Mouse (Mus musculus) brain, adult 2 months (tissue): ENCODE data around the gene Vwa7.
"Not testable (repeated sequence)": the region's sequence is repeated elsewhere in the genome, so short reads cannot be mapped to it uniquely, and the experiment has no call there.

ENCODE experiments used
- DNase-seq: peaks from one replicate; pipeline ENCODE4 v3.0.0; 2011; ENCODE audit warnings: low read depth, low spot score

Vwa7 gene

DNA sequence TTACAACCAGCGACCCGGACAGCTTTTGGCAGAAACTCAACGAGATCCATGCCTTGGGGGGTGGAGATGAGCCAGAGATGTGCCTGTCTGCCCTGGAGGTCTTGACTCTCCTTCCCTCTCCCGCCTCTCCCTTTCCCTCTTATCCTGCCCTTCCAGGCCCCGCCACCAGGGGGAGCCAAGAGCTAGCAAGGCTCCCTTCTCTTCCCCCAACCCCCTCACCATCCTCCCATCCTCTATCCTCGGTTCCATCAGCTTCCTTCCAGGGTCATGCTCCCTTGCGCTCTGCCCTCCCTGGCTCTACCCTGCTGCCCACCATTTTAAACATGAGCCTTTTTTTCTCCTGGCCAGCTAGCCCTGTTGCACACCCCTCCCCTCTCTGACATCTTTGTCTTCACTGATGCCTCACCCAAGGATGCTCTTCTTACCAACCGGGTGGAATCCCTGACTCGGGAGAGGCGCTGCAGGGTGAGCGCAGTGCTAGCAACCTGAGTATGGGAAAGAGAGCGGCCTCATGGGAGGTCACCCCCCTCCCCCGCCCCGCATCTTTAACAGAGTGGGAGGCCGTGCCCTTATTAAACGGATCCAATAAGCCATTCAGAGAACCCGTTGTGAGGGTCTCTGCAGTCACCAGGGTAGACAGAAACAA is 4.9 kb downstream of the Vwa7 start:
- peak; percentile 84 for DNase-seq

DNA sequence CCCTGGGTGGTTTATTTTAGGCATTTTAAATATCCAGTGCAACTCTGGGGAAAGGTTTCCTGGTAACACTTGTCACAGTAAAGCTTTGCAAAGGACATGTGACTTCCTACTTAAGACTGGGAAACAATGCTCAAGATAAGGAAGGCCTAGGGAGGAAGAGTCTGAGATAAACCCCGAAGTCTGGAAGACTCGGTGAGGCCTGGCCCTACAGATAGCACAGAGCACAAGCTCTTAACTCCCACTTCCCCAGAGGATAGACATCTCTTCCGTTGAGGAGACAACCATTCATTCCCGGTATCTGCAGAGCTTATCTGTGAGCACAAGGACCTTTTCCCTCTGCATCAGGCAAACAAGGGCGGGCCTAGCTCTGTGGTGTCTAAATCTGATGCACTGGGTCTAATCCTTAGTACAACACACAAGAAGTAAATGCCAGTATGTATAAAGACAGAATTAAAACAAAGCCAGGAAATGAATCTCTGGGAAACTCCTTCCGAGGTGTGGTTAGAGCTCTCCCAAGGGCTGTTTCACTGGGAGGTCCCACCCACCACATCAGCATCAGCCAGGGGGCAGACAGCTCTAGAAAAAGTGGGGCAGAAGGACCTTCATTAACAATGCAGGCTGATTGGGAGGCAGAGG is 5.6 kb downstream of the Vwa7 start:
- no peak for DNase-seq

DNA sequence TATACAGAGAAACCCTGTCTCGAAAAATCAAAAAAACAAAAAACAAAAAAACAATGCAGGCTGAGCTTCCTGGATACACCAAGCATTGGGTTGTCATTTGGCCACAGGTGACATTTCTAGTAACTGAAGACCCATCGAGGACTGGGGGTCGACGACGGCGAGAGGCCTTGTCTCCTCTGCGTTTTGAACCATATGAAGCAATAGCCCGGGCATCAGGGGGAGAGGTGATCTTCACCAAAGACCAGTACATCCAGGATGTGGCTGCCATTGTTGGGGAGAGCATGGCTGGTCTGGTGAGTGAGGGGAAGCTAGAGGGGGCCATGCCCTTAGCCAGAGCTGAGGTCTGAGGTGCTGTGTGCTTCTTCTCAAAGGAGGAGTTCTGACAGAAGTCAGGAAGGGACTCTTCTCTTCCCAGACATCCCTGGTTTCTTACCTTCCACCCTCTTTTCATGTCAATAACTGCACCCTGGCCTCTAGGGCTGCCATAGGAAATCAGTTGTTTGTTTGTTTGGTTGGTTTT is 6.2 kb downstream of the Vwa7 start:
- DNase-seq: no peak

DNA sequence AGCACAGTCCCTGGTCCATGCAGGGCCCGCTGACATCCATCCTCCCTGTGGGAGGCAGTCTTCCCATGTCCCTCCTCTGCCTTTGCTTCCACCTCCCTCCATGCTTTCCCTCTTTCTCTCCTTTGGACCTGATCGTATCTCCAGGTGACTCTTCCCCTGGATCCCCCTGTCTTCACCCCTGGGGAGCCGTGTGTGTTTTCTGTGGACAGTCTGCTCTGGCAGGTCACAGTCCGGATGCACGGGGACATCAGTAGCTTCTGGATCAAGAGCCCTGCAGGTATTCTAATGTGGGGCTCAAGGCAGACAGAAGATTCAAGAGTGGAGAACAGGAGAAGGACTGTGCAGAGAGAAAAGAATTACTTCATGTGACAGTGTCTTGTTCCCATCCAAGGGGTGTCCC is 6.8 kb downstream of the Vwa7 start:
- no peak for DNase-seq

- no peak for DNase-seq
These were observed 7.4 kb downstream of the Vwa7 start for GRCm38 (mm10) chr17:35023756-35024155.

GRCm38 (mm10) chr17:35024261-35024660 is 7.9 kb downstream of the Vwa7 start:
- no peak for DNase-seq

DNA sequence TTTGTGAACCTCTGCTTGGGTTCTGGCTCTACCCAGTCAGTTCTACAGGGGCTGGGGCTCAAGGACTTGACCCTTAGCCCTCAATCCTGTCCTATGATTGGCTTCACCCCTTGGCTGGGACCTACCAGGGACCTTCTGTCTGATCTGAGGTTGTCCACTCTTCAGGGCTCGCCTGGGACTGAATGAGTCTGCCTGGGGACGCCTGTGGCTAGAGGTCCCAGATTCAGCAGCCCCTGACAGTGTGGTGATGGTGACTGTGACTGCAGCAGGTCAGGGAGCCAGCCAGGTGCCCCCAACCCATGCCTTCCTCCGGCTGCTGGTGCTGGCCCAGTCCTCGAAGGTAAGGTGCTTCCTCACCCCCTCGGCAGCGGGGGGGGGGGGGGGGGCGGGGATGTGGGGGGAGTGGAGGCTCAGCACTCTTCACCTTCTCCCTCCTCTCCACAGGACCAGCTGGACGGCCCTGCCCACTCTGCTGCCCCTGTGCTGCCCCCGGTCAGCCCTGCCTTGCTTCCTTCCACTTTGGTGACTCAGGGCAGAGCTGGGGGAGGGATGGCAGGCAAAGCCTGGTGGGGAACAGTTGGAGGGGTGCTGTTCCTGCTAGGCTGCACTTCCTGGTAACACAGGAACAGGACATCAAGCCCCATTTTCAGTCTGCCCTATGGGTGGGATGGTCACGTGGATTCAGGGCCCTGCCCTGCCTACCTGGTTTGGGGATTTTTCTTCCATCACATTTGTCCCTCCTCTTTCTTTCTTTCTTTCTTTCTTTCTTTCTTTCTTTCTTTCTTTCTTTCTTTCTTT is 8.5 kb downstream of the Vwa7 start:
- DNase-seq: no peak

- DNase-seq: no peak
These were observed 9.8 kb downstream of the Vwa7 start for GRCm38 (mm10) chr17:35026206-35026605.

DNA sequence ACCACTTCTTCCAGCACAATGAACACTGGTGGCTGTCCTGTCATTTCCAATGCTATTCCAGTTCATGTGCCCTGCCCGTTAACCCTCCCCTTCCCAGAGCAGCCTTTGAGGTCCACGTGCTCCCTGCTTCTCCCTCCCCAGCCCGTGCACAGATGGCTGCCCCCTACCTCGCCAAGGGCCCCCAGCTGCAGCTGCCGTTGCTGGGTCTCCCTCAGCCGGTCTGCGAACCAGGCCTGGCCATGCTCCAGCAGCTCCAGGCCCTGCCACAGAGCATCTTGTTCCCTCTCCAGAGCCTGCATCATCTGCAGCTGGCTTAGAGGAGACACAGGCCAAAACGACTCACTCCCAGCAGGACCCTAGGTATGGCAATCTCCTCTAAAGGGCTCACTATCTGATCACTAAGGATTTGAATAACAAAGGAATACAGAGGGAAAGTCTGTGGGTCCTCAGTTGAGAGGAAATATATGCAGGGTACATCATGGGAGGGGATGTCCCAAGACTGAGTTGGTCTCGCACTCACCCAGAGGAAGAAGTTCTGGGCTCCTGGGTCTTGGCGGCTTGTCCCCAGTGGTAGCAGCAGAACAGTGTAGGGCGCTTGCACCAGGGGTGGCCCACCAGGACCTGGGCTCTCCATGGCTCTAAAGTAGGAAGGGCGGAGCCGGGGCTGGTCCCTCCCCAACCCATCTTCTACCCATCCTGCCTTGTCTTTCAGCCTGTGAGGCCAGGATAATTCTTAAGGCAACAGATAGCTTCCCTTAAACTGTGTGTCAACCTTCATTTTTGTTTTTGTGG is 11.1 kb downstream of the Vwa7 start, which contains the start of gene Sapcd1:
TSS of gene Sapcd1 (minus strand) at position 740 of the 792 bp plus-strand sequence.
- DNase-seq: peak; percentile 74

GRCm38 (mm10) chr17:35028315-35028714 is 11.9 kb downstream of the Vwa7 start:
- no peak for DNase-seq

GRCm38 (mm10) chr17:35029691-35030532 is 13.5 kb downstream of the Vwa7 start:
- DNase-seq: peak; percentile 40

GRCm38 (mm10) chr17:35031272-35031671 is 14.9 kb downstream of the Vwa7 start:
- DNase-seq: no peak

DNA sequence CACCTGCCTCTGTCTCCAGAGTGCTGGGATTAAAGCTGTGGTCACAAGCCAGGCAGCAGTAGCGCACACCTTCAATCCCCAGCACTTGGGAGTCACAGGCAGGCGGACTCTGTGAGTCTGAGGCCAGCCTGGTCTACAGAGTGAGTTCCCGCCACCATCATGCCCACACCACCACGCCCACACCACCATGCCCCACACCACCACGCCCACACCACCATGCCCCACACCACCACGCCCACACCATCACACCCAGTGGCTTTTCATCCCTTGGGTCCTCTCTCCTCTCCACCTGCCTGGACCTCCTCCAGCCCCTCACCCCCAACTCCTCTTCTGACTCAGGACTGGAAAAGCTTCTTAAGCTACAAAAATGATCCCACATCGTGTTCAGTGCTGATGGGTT is 15.5 kb downstream of the Vwa7 start:
- no peak for DNase-seq

DNA sequence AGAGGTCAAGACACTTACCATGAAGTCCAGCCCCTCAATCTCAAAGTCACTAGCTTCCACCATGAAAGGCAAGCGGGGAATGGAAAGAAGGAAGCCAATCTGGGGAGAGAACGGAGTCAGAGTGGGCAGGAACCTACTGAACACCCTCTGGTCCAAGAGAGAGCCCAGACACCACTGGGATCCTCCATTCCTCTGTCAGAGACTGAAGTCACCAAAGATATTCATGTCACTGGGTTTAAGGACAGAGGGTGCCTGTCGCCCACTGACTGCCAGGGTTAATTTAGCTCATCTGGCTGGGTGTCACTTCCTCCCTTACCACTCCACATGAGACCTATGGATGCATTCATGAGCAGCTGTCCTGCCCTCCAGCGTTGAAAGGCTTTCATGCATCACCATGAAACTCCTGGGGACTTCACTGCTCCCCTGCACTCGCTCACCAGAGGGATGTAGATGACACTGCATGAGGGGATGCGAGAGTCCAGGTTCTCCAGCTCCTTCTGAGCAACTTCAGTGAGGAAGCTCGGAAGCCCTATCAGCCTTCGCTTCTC is 16.0 kb downstream of the Vwa7 start:
- DNase-seq: no peak

DNA sequence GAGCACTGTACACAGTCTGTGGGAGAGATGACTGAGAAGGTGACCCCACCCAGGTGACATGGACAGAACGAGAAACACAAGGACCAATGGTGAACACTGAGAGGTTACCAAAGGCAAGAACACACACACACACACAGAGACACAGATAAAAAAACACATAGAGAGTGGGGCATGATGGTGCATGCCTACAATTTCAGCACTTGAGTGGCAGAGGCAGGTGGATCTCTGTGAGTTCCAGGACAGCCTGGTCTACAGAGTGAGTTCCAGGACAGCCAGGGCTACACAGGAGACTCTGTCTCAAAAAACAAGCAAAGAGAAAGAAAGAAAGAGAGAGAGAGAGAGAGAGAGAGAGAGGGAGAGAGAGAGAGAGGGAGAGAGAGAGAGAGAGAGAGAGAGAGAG is 17.3 kb downstream of the Vwa7 start:
- not testable (repeated sequence) for DNase-seq

- DNase-seq: no peak
These were observed 18.5 kb downstream of the Vwa7 start for GRCm38 (mm10) chr17:35034896-35035295.

- peak; percentile 82 for DNase-seq
These were observed 22.9 kb downstream of the Vwa7 start for GRCm38 (mm10) chr17:35039121-35039873.

DNA sequence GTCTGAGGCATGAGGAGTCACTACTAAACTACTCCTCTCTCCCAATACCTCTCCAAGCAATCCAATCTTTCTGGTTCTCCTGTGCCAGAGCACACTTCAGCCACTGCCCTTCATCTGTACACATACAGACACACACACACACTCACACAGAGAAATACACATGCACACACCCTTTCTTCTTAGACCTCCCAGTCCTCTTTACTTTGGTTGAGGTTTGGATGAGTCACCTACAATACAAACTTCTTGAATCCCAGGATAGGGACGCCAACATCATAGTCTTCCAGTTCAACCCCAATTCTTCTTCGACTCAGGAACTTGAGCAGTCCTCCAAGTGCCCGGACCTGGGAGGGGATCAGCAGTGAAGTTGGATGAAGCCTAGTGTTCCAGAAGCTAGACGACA is 27.4 kb downstream of the Vwa7 start:
- no peak for DNase-seq

GRCm38 (mm10) chr17:35044904-35045806 is 28.8 kb downstream of the Vwa7 start:
- no peak for DNase-seq
